Mouse (Mus musculus) midbrain, embryonic 11.5 days (tissue): ENCODE measurements around the gene Etnppl. TPM values are rescaled to one million over a fixed set of nuclear protein-coding genes. Genes with fewer than 3 reads are reported as not detected.

Experiments
- ATAC-seq: fragments of 200-750 bp; cut with Nextera tagmentation; 2 replicates; pipeline ENCODE4 v1.8.0; 2017; ENCODE audit warnings: moderate TSS enrichment, moderate library complexity; ENCODE audit not compliant: low FRiP score
- DNase-seq: peaks from one replicate; pipeline ENCODE4 v3.0.0; 2015; ENCODE audit warnings: low spot score; ENCODE audit errors: missing footprints
- H3K27ac ChIP-seq: fragments of 300-500 bp; sonication (generic); 2 replicates; pipeline ENCODE4 v1.5.1; 2014; ENCODE audit warnings: low read depth, low read length
- H3K27me3 ChIP-seq: fragments of 300-500 bp; sonication (generic); 2 replicates; pipeline ENCODE4 v1.6.1; 2014; ENCODE audit warnings: mild to moderate bottlenecking, low read length, moderate library complexity, mixed read lengths; ENCODE audit not compliant: control insufficient read depth, insufficient read depth
- H3K36me3 ChIP-seq: fragments of 300-500 bp; sonication (generic); 2 replicates; pipeline ENCODE4 v1.6.1; 2014; ENCODE audit warnings: mild to moderate bottlenecking, low read length, moderate library complexity, mixed read lengths; ENCODE audit not compliant: control insufficient read depth, insufficient read depth
- H3K4me1 ChIP-seq: fragments of 300-500 bp; sonication (generic); 2 replicates; pipeline ENCODE4 v1.6.1; 2014; ENCODE audit warnings: low read length; ENCODE audit not compliant: control insufficient read depth, insufficient read depth
- H3K4me2 ChIP-seq: fragments of 300-500 bp; sonication (generic); 2 replicates; pipeline ENCODE4 v1.6.1; 2014; ENCODE audit warnings: mild to moderate bottlenecking, moderate library complexity
- H3K4me3 ChIP-seq: fragments of 300-500 bp; sonication (generic); 2 replicates; pipeline ENCODE4 v1.5.1; 2014; ENCODE audit warnings: low read depth, low read length
- H3K9ac ChIP-seq: fragments of 300-500 bp; sonication (generic); 2 replicates; pipeline ENCODE4 v1.6.1; 2014; ENCODE audit warnings: low read length
- H3K9me3 ChIP-seq: fragments of 300-500 bp; sonication (generic); 2 replicates; pipeline ENCODE4 v1.6.1; 2016; ENCODE audit warnings: low read length; ENCODE audit not compliant: control insufficient read depth
- WGBS: fragments of 180-500 bp; shearing (Covaris S2); extraction: QIAGEN DNeasy Blood & Tissue Kit; methylation state at CpG from one replicate; pipeline ENCODE4 v1.1.7; 2014; 5-methylcytosine and 5-hydroxymethylcytosine counted together
- polyA plus RNA-seq: library from polyadenylated mRNA; unstranded; fragments of >200 nt; fragmentation: Nextera tagmentation; extraction: Ambion mirVana; gene quantifications from 2 replicates; pipeline ENCODE4 v1.2.1, GENCODE M21; 2014

Gene Etnppl
- polyA plus RNA-seq, 1 experiment from 2014 or later: not detected

GRCm38 (mm10) chr3:130685014-130685366 is 67.7 kb downstream of the Etnppl start:
- DNase-seq (no peak), ATAC-seq (no peak)
- Histone ChIP-seq H3K9ac (no peak overlapping the region), H3K4me3 (no peak overlapping the region), H3K4me2 (no peak overlapping the region), H3K9me3 (no peaks in the 10 kb centered on the region), H3K36me3 (no peaks in the 10 kb centered on the region), H3K27ac (no peak overlapping the region), H3K27me3 (no peaks in the 10 kb centered on the region), H3K4me1 (no peaks in the 10 kb centered on the region)
- WGBS: 93% methylated on average over 8 of the region's 8 CpGs

GRCm38 (mm10) chr3:130687051-130687450 is 69.8 kb downstream of the Etnppl start:
- Histone ChIP-seq H3K4me2 (no peak overlapping the region), H3K27me3 (no peaks in the 10 kb centered on the region), H3K4me3 (no peak overlapping the region), H3K9ac (no peak overlapping the region), H3K36me3 (no peaks in the 10 kb centered on the region), H3K27ac (no peak overlapping the region), H3K4me1 (peaks cover 7% of the 10 kb centered on the region), H3K9me3 (no peaks in the 10 kb centered on the region)
- no peak for DNase-seq
- WGBS: 89% methylated on average over 1 of the region's 1 CpGs
- ATAC-seq: no peak

Other genes with a start within 250 kb of the Etnppl start
- 323 and 331 TPM in 2 replicates for gene Ostc, start 92.0 kb downstream of the Etnppl start, polyA plus RNA-seq
- 646 and 740 TPM in 2 replicates for gene Rpl34, start 113.0 kb downstream of the Etnppl start, polyA plus RNA-seq